Mouse (Mus musculus) midbrain, postnatal 0 days (tissue): ENCODE measurements around the gene Afap1. TPM values are rescaled to one million over a fixed set of nuclear protein-coding genes. Genes with fewer than 3 reads are reported as not detected.

Experiments used
- ATAC-seq: fragments of 200-750 bp; cut with Nextera tagmentation; 2 replicates; pipeline ENCODE4 v1.8.0; 2017; ENCODE audit warnings: moderate number of reproducible peaks, mild to moderate bottlenecking, moderate TSS enrichment, moderate library complexity; ENCODE audit not compliant: low FRiP score
- DNase-seq: peaks from one replicate; pipeline ENCODE4 v3.0.0-alpha.2; 2015; ENCODE audit warnings: low spot score
- H3K27ac ChIP-seq: fragments of 300-500 bp; sonication (generic); 2 replicates; pipeline ENCODE4 v1.5.1; 2014; ENCODE audit warnings: low read depth, mild to moderate bottlenecking, low read length, mixed read lengths
- H3K27me3 ChIP-seq: fragments of 300-500 bp; sonication (generic); 2 replicates; pipeline ENCODE4 v1.6.1; 2014; ENCODE audit warnings: low read length, control low read depth, mixed read lengths; ENCODE audit not compliant: insufficient read depth
- H3K36me3 ChIP-seq: fragments of 300-500 bp; sonication (generic); 2 replicates; pipeline ENCODE4 v1.6.1; 2014; ENCODE audit warnings: low read length, control low read depth, mixed read lengths; ENCODE audit not compliant: insufficient read depth
- H3K4me1 ChIP-seq: fragments of 300-500 bp; sonication (generic); 2 replicates; pipeline ENCODE4 v1.6.1; 2014; ENCODE audit warnings: mild to moderate bottlenecking, control low read depth, antibody characterized with exemption, low read length, mixed read lengths; ENCODE audit not compliant: insufficient read depth
- H3K4me2 ChIP-seq: fragments of 300-500 bp; sonication (generic); 2 replicates; pipeline ENCODE4 v1.6.1; 2014; ENCODE audit warnings: low read depth, mild to moderate bottlenecking, low read length, mixed read lengths; ENCODE audit not compliant: poor library complexity, severe bottlenecking
- H3K4me3 ChIP-seq: fragments of 300-500 bp; sonication (generic); 2 replicates; pipeline ENCODE4 v1.5.1; 2014; ENCODE audit warnings: low read depth, mild to moderate bottlenecking, low read length, moderate library complexity
- H3K9ac ChIP-seq: fragments of 300-500 bp; sonication (generic); replicated peaks from 2 replicates; pipeline ENCODE4 v1.6.1; 2014; ENCODE audit warnings: mild to moderate bottlenecking, low read length, moderate library complexity, mixed read lengths; ENCODE audit not compliant: poor library complexity, severe bottlenecking
- H3K9me3 ChIP-seq: fragments of 300-500 bp; sonication (generic); 2 replicates; pipeline ENCODE4 v1.6.1; 2016; ENCODE audit warnings: low read length, control low read depth
- CTCF ChIP-seq: IDR thresholded peaks from 2 replicates; pipeline ENCODE4 v1.5.1; 2016; ENCODE audit warnings: antibody characterized with exemption, mild to moderate bottlenecking
- WGBS: fragments of 180-500 bp; shearing (Covaris S2); extraction: QIAGEN DNeasy Blood & Tissue Kit; methylation state at CpG from one replicate; pipeline ENCODE4 v1.1.7; 2014; 5-methylcytosine and 5-hydroxymethylcytosine counted together
- polyA plus RNA-seq: library from polyadenylated mRNA; unstranded; fragments of >200 nt; fragmentation: Nextera tagmentation; extraction: Ambion mirVana; gene quantifications from 2 replicates; pipeline ENCODE4 v1.2.1, GENCODE M21; 2015
- total RNA-seq: library from RNA; depleted of rRNA; stranded (reverse); fragments of >200 nt; gene quantifications from 2 replicates; pipeline ENCODE4 v1.2.3, GENCODE M21; 2014

The Afap1 gene
- total and polyA plus RNA-seq, 2 experiments from 2014 or later = 43.8 to 80.9 TPM

- WGBS = 24% methylated on average over 5 of the region's 5 CpGs
- no peak for DNase-seq
- Histone ChIP-seq H3K36me3 (peaks cover 46% of the 10 kb centered on the region), H3K9ac (no peak overlapping the region), H3K9me3 (no peaks in the 10 kb centered on the region), H3K27me3 (no peaks in the 10 kb centered on the region), H3K4me2 (no peak overlapping the region), H3K27ac (no peak overlapping the region), H3K4me1 (no peaks in the 10 kb centered on the region), H3K4me3 (no peak overlapping the region)
- no peak for ATAC-seq
- no peak for TF ChIP-seq CTCF
Measured at GRCm38 (mm10) chr5:35965036-35965435, 71.9 kb downstream of the Afap1 start.

- H3K4me2 ChIP-seq = no peak overlapping the region
- ATAC-seq (no peak), DNase-seq (no peak)
- no peak for TF ChIP-seq CTCF
- 75% methylated on average over 3 of the region's 3 CpGs for WGBS
- H3K36me3 ChIP-seq = peaks cover 35% of the 10 kb centered on the region
- no peaks in the 10 kb centered on the region for H3K4me1 ChIP-seq
- H3K9ac ChIP-seq = no peak overlapping the region
- H3K4me3 ChIP-seq = no peak overlapping the region
- no peaks in the 10 kb centered on the region for H3K9me3 ChIP-seq
- H3K27ac ChIP-seq = no peak overlapping the region
- H3K27me3 ChIP-seq = no peaks in the 10 kb centered on the region
Measured at GRCm38 (mm10) chr5:35969857-35970256, 76.7 kb downstream of the Afap1 start.

GRCm38 (mm10) chr5:35970380-35971105 is 77.4 kb downstream of the Afap1 start:
- no peak for TF ChIP-seq CTCF
- no peak overlapping the region for H3K27ac ChIP-seq
- H3K36me3 ChIP-seq = peaks cover 35% of the 10 kb centered on the region
- no peaks in the 10 kb centered on the region for H3K4me1 ChIP-seq
- ATAC-seq = peak; percentile 44; the same call in 1 of the 2 replicates
- no peaks in the 10 kb centered on the region for H3K27me3 ChIP-seq
- H3K4me3 ChIP-seq = no peak overlapping the region
- no peaks in the 10 kb centered on the region for H3K9me3 ChIP-seq
- H3K4me2 ChIP-seq = no peak overlapping the region
- peak; percentile 67 for DNase-seq
- H3K9ac ChIP-seq = no peak overlapping the region
- 38% methylated on average over 12 of the region's 12 CpGs for WGBS

DNA sequence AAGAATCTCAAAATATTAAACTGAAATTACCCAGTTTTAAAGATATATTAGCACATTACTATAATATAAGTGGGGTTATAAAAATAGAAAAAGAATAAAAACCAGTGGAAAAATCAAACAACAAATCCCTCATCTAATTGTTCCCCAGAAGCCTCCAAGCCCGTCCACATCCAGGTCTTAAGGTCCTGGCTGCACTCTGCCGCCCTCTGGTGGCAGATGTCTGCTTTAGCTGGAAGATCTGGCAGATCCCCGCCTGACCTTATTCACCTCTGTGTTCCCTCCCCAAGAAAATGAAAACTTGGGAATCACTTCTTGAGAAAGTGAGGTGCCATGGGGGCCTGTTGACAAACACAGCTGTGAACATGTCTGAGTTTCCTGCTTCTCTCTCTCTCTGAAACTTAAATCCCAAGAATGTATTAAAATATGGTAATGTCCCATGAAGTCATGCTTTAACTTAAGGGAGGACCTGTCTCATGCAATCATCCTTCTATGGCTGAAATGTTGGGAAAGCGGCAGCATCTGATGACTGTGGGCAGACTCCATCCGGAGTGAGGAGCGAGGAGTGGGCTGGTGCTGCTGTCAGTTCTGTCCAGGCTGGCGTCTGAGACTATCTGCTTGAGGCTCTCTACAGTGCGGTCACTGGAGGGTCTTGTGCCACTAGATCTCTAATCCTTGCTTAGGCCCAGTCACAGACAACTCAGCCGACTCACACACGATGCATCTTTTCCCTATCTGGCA is 78.9 kb downstream of the Afap1 start:
- H3K4me1 ChIP-seq = no peaks in the 10 kb centered on the region
- no peak overlapping the region for H3K4me3 ChIP-seq
- H3K27ac ChIP-seq = no peak overlapping the region
- H3K36me3 ChIP-seq = peaks cover 43% of the 10 kb centered on the region
- TF ChIP-seq CTCF = peak; percentile 94
- H3K27me3 ChIP-seq = no peaks in the 10 kb centered on the region
- H3K9ac ChIP-seq = no peak overlapping the region
- H3K4me2 ChIP-seq = no peak overlapping the region
- 61% methylated on average over 10 of the region's 10 CpGs for WGBS
- H3K9me3 ChIP-seq = no peaks in the 10 kb centered on the region
- ATAC-seq (no peak), DNase-seq (peak; percentile 84)

GRCm38 (mm10) chr5:35972739-35973138 is 79.6 kb downstream of the Afap1 start:
- Histone ChIP-seq H3K9me3 (no peaks in the 10 kb centered on the region), H3K4me1 (no peaks in the 10 kb centered on the region), H3K4me2 (no peak overlapping the region), H3K9ac (no peak overlapping the region), H3K4me3 (no peak overlapping the region), H3K36me3 (peaks cover 44% of the 10 kb centered on the region), H3K27me3 (no peaks in the 10 kb centered on the region), H3K27ac (no peak overlapping the region)
- DNase-seq = no peak
- no peak for TF ChIP-seq CTCF
- no peak for ATAC-seq
- WGBS = 87% methylated on average over 7 of the region's 7 CpGs

DNA sequence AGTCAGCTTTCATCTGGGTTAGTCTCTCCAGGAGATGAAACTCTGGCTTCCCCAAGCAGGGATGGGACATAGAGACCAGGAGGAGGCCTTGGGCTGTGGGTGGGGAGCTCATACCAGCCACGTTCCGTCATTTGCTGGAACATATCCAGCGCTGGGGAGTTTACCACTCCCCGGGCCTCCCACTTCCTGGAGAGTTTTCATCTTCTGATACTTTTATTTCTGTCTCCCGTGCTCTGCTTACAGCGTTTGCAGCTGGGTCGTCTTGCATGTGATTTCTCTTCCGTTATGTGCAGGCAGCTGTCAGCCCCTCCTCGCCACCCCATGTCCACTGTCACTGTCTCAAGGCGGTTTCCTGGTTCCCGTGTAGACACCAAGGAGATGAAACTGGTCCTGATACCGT is 80.7 kb downstream of the Afap1 start:
- no peaks in the 10 kb centered on the region for H3K9me3 ChIP-seq
- H3K27me3 ChIP-seq = no peaks in the 10 kb centered on the region
- no peak overlapping the region for H3K9ac ChIP-seq
- ATAC-seq (no peak), DNase-seq (no peak)
- H3K36me3 ChIP-seq = peaks cover 37% of the 10 kb centered on the region
- no peak overlapping the region for H3K4me2 ChIP-seq
- TF ChIP-seq CTCF = no peak
- no peak overlapping the region for H3K27ac ChIP-seq
- 79% methylated on average over 12 of the region's 12 CpGs for WGBS
- no peaks in the 10 kb centered on the region for H3K4me1 ChIP-seq
- H3K4me3 ChIP-seq = no peak overlapping the region
